ENCODE assay signal across 8 mouse cellular contexts in genomic region chr3:144692052-144692451, GRCm38 (mm10). TPM values are rescaled to one million over a fixed set of nuclear protein-coding genes. Genes with fewer than 3 reads are reported as not detected.
DNase-seq lines count a peak whose midpoint lies in the region; ATAC-seq and TF ChIP-seq lines count a peak whose summit lies in the region.

No protein-coding gene starts in this region.

- TF ChIP-seq CTCF in layer of hippocampus, adult 2 months (conservative IDR thresholded peaks at IDR 0.05) = peak; percentile 92
- peak; percentile 82 for TF ChIP-seq CTCF in midbrain, postnatal 0 days (IDR thresholded peaks at IDR 0.05)

- H3K9ac ChIP-seq in forebrain, embryonic 16.5 days (replicated peaks; ENCODE audit: low read depth, low read length) = no peak overlapping the region
- no peak overlapping the region for H3K9ac ChIP-seq in midbrain, postnatal 0 days (replicated peaks; ENCODE audit: low read length, poor library complexity, severe bottlenecking)

- no peaks in the 10 kb centered on the region for H3K4me1 ChIP-seq in forebrain, embryonic 16.5 days (replicated peaks; ENCODE audit: control insufficient read depth, insufficient read depth, low read length)
- H3K4me1 ChIP-seq in midbrain, postnatal 0 days (ENCODE audit: insufficient read depth, low read length) = no peaks in the 10 kb centered on the region

- peaks cover 14% of the 10 kb centered on the region for H3K36me3 ChIP-seq in forebrain, embryonic 16.5 days (ENCODE audit: control insufficient read depth, insufficient read depth)
- peaks cover 54% of the 10 kb centered on the region for H3K36me3 ChIP-seq in midbrain, postnatal 0 days (ENCODE audit: insufficient read depth, low read length)

- no peaks in the 10 kb centered on the region for H3K27me3 ChIP-seq in forebrain, embryonic 16.5 days (replicated peaks; ENCODE audit: control insufficient read depth, insufficient read depth, low read length)
- no peaks in the 10 kb centered on the region for H3K27me3 ChIP-seq in midbrain, postnatal 0 days (ENCODE audit: insufficient read depth, low read length)

- H3K9me3 ChIP-seq in forebrain, embryonic 16.5 days (ENCODE audit: control insufficient read depth, low read length) = no peaks in the 10 kb centered on the region
- H3K9me3 ChIP-seq in midbrain, postnatal 0 days (ENCODE audit: low read length) = no peaks in the 10 kb centered on the region

- WGBS in forebrain, embryonic 16.5 days = 44% methylated on average over 3 of the region's 3 CpGs
- WGBS in midbrain, postnatal 0 days = 38% methylated on average over 3 of the region's 3 CpGs

- DNase-seq in layer of hippocampus, adult 2 months (ENCODE audit: low spot score in 2 of 2) = peak in 1 of 2 experiments; percentile 21
- no peak for DNase-seq in layer of hippocampus, adult 9-10 months (ENCODE audit: low spot score)
- DNase-seq in NIH3T3 (ENCODE audit: low read depth) = peak; percentile 72
- DNase-seq in midbrain, postnatal 0 days (ENCODE audit: low spot score) = peak; percentile 80
- DNase-seq in frontal cortex, postnatal 10 days (ENCODE audit: low spot score in 2 of 2) = no peak
- DNase-seq in cerebellum, postnatal 4 days (ENCODE audit: low spot score in 2 of 2) = no peak
- no peak for DNase-seq in right cerebral cortex, postnatal 4 days

- no peak overlapping the region for H3K27ac ChIP-seq in layer of hippocampus, adult 2 months
- no peak overlapping the region for H3K27ac ChIP-seq in forebrain, embryonic 16.5 days (ENCODE audit: low read length)
- no peak overlapping the region for H3K27ac ChIP-seq in midbrain, postnatal 0 days (ENCODE audit: low read depth, low read length)

- H3K4me2 ChIP-seq in forebrain, embryonic 16.5 days (ENCODE audit: low read length) = no peak overlapping the region
- H3K4me2 ChIP-seq in midbrain, postnatal 0 days (ENCODE audit: low read depth, low read length, poor library complexity, severe bottlenecking) = no peak overlapping the region

- peak; percentile 58 for ATAC-seq in forebrain, embryonic 16.5 days
- ATAC-seq in midbrain, postnatal 0 days (ENCODE audit: low FRiP score) = 0 out of 2 replicates have a peak, but pooled peaks have one; percentile 20

- no peak overlapping the region for H3K4me3 ChIP-seq in layer of hippocampus, adult 2 months
- H3K4me3 ChIP-seq in forebrain, embryonic 16.5 days (replicated peaks; ENCODE audit: low read length) = no peak overlapping the region
- no peak overlapping the region for H3K4me3 ChIP-seq in midbrain, postnatal 0 days (ENCODE audit: low read depth, low read length)

RNA-seq across cellular contexts. Expression of gene Sh3glb1, which starts 28.1 kb away (rescaled TPM):
- total RNA-seq in layer of hippocampus, adult 2 months (2021) = 10 to 100 TPM; 51.9 to 52.3 TPM
- 93.4 and 106 TPM in 2 replicates for polyA plus RNA-seq in forebrain, embryonic 16.5 days (2015; fragmentation: Nextera tagmentation; extraction: Ambion mirVana)
- total RNA-seq in midbrain, postnatal 0 days (2014; rRNA removed) = 96.5 and 111 TPM in 2 replicates
- 109 and 130 TPM in 2 replicates for polyA plus RNA-seq in midbrain, postnatal 0 days (2015; fragmentation: Nextera tagmentation; extraction: Ambion mirVana)

Comparison
In these comparisons a context has a peak if more than half of its experiments do, and no peak if none do; other contexts are left out.
1. DNase-seq: peak in NIH3T3 (single experiment) and midbrain, postnatal 0 days (single experiment); none in layer of hippocampus, adult 9-10 months (single experiment), frontal cortex, postnatal 10 days (0 of 2), cerebellum, postnatal 4 days (0 of 2) and right cerebral cortex, postnatal 4 days (single experiment).